Mouse (Mus musculus): Measurements from ENCODE around the gene Cxcl15.
A peak's percentile ranks its signal among the peaks of the same experiment; 100 is the strongest.

Gene Cxcl15

GRCm38 (mm10) chr5:90794195-90794625, at the start of gene Cxcl15:
Gene Cxcl15, plus strand, starts transcription at chr5:90794534.
- DNase-seq (ENCODE audit: low read depth in 1 of 2, low spot score in 2 of 2) = no peak

GRCm38 (mm10) chr5:90753934-90754333, 40.4 kb upstream of the Cxcl15 start:
- DNase-seq (ENCODE audit: low read depth in 1 of 2, low spot score in 2 of 2) = no peak

DNA sequence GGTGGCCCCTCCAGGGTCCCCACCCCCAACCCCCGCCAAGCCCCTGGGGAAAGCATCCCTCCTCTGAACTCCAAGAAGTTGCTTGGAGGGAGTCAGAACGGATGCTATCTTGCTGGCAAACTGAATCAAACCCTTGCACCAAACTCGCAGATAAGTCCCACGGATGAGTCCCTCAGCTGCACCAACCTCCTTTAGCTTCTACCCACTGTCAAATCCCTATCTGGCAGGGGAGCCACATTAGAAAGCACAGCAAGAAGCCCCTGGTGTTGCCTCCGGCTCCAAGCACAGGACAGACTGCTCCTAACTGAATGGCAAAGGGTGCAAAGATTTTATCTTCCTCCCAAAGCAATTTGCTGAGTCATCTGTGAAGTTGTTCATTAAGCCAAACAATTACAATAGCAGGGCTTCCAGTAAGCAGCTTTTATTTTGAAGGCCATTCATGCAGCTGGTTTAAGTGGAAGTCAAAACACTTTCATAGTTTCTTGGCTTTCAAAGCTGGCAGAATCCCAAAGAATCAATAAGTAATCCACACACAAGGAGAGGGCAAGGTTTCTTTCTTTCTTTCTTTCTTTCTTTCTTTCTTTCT, 36.2 kb upstream of the Cxcl15 start:
- DNase-seq (ENCODE audit: low read depth in 1 of 2, low spot score in 2 of 2) = no peak

- DNase-seq (ENCODE audit: low read depth in 1 of 2, low spot score in 2 of 2) = no peak
Observed at GRCm38 (mm10) chr5:90759077-90760065, 35.0 kb upstream of the Cxcl15 start, which contains the start of gene Cxcl5. Gene Cxcl5, plus strand, starts transcription at chr5:90759360.

- DNase-seq (ENCODE audit: low read depth in 1 of 2, low spot score in 2 of 2) = no peak
Observed at GRCm38 (mm10) chr5:90760303-90760702, 34.0 kb upstream of the Cxcl15 start.

DNA sequence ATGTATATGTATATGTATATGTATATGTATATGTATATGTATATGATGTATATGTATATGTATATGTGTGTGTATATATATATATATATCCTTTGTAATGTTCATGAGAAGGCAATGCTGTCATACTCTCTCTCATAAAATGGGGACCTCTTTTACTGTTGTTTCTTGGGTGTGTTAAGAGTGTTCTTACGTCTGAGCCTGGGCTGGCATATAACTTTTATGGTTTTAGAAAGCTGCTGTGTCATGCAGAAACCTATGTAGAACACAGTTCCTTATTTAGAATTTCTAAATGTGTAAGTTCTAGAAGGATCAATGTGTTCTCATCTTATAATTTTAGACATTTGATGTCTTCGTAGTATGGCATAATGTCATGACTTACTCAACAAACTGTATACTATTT, 33.5 kb upstream of the Cxcl15 start:
- DNase-seq (ENCODE audit: low read depth in 1 of 2, low spot score in 2 of 2) = no peak

DNA sequence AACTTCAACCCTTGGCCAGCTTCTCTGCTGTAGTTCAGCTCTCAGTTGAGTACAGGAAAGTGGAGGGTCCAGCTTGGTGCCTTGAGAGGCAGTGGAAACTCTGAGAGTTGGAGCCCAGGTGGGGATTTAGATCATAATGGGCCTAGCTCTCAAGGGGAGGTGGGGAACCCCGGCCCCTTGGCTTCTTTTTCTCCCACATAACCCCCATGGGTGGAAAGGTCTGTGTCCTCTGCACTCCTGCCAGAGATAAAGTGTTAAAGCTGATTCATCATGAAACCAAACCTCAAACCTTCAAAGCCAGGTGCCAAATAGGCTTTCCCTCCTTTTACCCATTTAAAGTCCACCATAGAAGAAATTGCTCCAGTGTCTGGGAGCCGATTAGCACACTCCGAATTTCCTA, 32.5 kb upstream of the Cxcl15 start:
- DNase-seq (ENCODE audit: low read depth in 1 of 2, low spot score in 2 of 2) = no peak

GRCm38 (mm10) chr5:90763912-90764665, 30.2 kb upstream of the Cxcl15 start:
- DNase-seq (ENCODE audit: low read depth in 1 of 2, low spot score in 2 of 2) = no peak

GRCm38 (mm10) chr5:90765821-90766606, 28.3 kb upstream of the Cxcl15 start:
- no peak for DNase-seq (ENCODE audit: low read depth in 1 of 2, low spot score in 2 of 2)

GRCm38 (mm10) chr5:90768218-90768617, 26.1 kb upstream of the Cxcl15 start, which contains the start of gene Ppbp:
Gene Ppbp, plus strand, starts transcription at chr5:90768518.
- DNase-seq (ENCODE audit: low read depth in 1 of 2, low spot score in 2 of 2) = no peak

DNA sequence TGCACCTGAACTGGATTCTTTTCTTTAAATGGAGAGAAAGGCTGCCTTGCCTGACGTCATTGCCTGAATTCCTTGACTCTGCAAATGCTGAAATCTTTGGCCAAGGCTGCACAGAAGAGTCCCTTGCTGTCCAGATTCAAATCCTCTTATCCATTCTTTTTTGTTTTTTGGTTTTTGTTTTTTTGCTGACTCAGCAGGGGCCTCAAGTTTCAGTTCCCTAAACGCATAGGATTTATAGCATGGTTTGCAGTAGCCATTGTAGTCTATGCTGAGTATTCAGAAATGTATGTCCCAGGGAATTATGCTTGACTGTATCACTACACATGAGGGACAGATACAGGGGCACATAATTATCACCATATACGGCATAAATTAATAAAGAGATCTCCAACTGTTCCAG, 23.0 kb upstream of the Cxcl15 start:
- peak in 1 of 2 experiments; percentile 13 for DNase-seq (ENCODE audit: low read depth in 1 of 2, low spot score in 2 of 2)

DNA sequence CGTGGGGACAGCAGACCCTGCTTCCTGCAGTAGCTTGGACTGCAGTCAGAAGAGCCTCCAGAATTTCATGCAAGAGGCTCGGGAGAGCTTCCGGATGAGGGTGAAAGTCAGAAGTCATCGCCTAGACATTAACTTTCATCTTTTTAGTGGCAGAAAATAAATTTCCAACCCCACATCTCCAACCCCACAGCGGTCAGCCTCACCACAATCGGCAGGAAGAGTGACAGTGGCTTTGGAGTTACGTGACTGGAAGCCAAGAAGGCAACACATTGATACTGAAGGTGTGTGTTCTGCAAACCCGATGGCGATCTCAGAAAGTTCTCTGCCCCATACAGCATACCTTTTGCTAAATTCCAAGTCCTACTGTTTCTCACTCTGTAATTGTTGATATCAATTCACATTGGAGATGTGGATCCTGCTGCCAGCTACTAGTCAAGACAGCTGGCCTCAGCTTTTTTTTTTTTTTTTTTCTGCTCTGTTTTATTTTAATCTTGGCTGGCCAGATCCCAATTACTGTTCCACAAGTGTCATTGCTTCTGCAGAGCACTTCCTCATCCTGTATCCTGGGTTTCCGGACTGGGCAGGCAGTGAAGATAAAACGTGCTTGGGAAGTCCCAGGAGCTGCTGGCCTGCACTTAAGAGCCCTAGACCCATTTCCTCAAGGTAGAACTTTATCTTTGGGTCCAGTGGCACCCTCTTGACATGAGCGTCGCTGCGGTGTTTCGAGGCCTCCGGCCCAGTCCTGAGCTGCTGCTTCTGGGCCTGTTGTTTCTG, 22.3 kb upstream of the Cxcl15 start, which contains the start of gene Pf4:
Gene Pf4, plus strand, starts transcription at position 556 of the 774 bp plus-strand sequence.
- DNase-seq (ENCODE audit: low read depth in 1 of 2, low spot score in 2 of 2) = no peak

DNA sequence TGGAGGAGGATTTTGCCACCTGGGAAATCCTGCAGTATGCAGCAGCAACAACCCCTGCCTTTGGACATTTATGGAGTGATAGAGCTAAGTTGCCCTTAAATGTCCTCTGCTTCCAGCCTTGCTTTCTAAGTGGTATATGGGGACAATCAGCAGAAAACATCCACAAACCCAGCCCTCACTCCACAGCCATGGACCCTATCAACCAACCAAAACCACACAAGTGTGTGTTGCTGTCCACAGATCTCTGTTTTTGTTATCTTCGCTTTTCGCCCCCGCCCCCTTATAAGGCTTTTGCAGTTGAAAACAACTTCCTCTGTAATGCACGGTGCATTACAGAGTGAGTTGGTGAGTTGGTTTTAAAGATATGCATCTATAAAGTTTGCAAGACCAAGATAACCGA, 18.8 kb upstream of the Cxcl15 start:
- DNase-seq (ENCODE audit: low read depth in 1 of 2, low spot score in 2 of 2) = no peak

DNA sequence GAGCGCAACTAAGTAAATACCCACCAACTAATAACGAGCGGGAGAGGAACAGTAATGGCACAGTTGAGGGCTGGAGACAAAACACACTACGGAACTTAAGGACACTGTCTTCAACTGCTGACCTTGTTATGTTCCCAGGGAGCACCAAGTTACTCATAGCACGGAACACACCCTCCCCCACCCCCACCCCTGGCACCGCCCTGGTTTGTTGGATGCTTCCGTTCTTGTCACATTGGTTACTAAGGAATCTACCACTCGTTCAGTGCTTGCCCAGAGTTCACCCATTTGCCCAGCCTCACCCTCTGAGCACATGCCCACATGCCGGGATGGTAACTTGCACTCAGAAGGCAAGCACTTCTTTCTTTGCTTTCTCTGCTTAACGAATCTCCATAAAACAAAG, 16.7 kb upstream of the Cxcl15 start:
- DNase-seq (ENCODE audit: low read depth in 1 of 2, low spot score in 2 of 2) = no peak

DNA sequence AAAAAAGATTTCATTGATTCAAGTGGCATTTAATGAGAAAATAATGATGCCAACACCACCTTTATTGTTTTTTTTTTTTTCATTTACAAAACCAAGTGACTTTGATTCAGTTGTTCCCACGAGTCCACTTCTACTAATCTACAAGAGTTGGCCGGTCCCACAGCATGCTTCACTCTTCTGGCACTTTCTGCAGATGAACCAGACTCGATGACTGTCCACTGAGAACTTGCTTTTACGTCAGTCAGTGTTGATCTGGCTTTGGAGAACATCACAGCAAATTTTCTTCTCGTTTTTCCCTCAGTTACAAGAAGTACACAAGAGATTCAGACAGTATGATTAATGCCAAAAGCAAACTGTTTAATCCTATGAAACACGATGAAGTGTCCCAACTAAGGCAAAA, 15.5 kb upstream of the Cxcl15 start:
- DNase-seq (ENCODE audit: low read depth in 1 of 2, low spot score in 2 of 2) = no peak

- no peak for DNase-seq (ENCODE audit: low read depth in 1 of 2, low spot score in 2 of 2)
Observed at GRCm38 (mm10) chr5:90783697-90784096, 10.6 kb upstream of the Cxcl15 start.

- DNase-seq (ENCODE audit: low read depth in 1 of 2, low spot score in 2 of 2) = no peak
Observed at GRCm38 (mm10) chr5:90785659-90786588, 8.4 kb upstream of the Cxcl15 start, which contains the start of gene Cxcl3. Gene Cxcl3, plus strand, starts transcription at chr5:90786103.

- DNase-seq (ENCODE audit: low read depth in 1 of 2, low spot score in 2 of 2) = no peak
Observed at GRCm38 (mm10) chr5:90788114-90788513, 6.2 kb upstream of the Cxcl15 start.

Measured in monocyte, adult 2 months (primary cell).